Mouse (Mus musculus) testis, adult 2 months (tissue): ENCODE results near the gene Nlrc4.

Experiments used
- CTCF ChIP-seq: fragments of 200-500 bp; IDR thresholded peaks from 2 replicates; pipeline ENCODE4 v1.5.1; 2012; ENCODE audit warnings: low read depth, mild to moderate bottlenecking, inconsistent platforms, low read length, moderate library complexity; ENCODE audit not compliant: control insufficient read depth, insufficient read depth, insufficient replicate concordance
- POLR2A ChIP-seq: fragments of 200-500 bp; IDR thresholded peaks from 2 replicates; pipeline ENCODE4 v1.6.1; 2012; ENCODE audit warnings: low read depth, mild to moderate bottlenecking, inconsistent platforms, low read length, moderate library complexity; ENCODE audit not compliant: control insufficient read depth

DNA sequence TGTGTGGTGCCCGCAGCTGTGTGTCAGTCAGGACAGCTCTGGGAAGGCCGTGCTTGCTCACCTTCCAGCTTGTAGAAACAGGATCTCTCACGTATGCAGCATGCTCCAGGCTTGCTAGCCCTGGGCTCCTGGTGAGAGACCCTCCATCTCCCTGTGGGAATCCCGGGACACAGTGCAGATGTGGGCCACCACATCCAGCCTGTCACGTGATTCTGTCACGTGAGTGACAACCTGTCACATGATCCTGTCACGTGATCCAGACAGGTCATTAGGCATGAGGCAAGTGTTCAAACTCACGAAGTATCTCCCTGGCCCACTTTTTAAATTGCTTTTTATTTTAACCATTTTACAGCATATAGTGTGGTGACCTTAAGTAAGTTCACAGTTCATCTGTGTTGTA is 45.6 kb downstream of the Nlrc4 start:
- no peak for TF ChIP-seq POLR2A
- TF ChIP-seq CTCF = no peak
